Mouse (Mus musculus) adrenal gland, adult 2 months (tissue): ENCODE measurements at regions not wholly inside any gene's neighbourhood (a gene's known extent, or its start where the extent isn't known, plus 50 kb on each side); places are given as distances from the start of the nearest gene placed in this dataset.

Experiments
- DNase-seq: peaks from one replicate; pipeline ENCODE4 v3.0.0; 2021

- no peak for DNase-seq
Observed at GRCm38 (mm10) chr13:71653212-71653938, 310.1 kb downstream of the Irx1 start.

- peak; percentile 39 for DNase-seq
Observed at GRCm38 (mm10) chr13:71649876-71650275, 313.6 kb downstream of the Irx1 start.

- no peak for DNase-seq
Observed at GRCm38 (mm10) chr13:71649031-71649430, 314.5 kb downstream of the Irx1 start.

- no peak for DNase-seq
Observed at GRCm38 (mm10) chr13:71631447-71631846, 332.1 kb downstream of the Irx1 start.

GRCm38 (mm10) chr13:71617198-71617597 is 346.3 kb downstream of the Irx1 start:
- DNase-seq: no peak

GRCm38 (mm10) chr13:71612393-71613179 is 350.9 kb downstream of the Irx1 start:
- no peak for DNase-seq

GRCm38 (mm10) chr13:71582486-71582885 is 381.0 kb downstream of the Irx1 start:
- DNase-seq: peak; percentile 8

- DNase-seq: no peak
Observed at GRCm38 (mm10) chr13:71565895-71566294, 397.6 kb downstream of the Irx1 start.

- DNase-seq: no peak
Observed at GRCm38 (mm10) chr13:71565388-71565787, 398.1 kb downstream of the Irx1 start.

- no peak for DNase-seq
Observed at GRCm38 (mm10) chr13:71558477-71559215, 404.9 kb downstream of the Irx1 start.

GRCm38 (mm10) chr13:71555471-71555870 is 408.1 kb downstream of the Irx1 start:
- DNase-seq: no peak

- DNase-seq: no peak
Observed at GRCm38 (mm10) chr13:71550109-71550508, 413.4 kb downstream of the Irx1 start.

- DNase-seq: no peak
Observed at GRCm38 (mm10) chr13:71549206-71549831, 414.2 kb downstream of the Irx1 start.

- DNase-seq: no peak
Observed at GRCm38 (mm10) chr13:71538226-71538625, 425.3 kb downstream of the Irx1 start.

- DNase-seq: no peak
Observed at GRCm38 (mm10) chr13:71532796-71533351, 430.6 kb downstream of the Irx1 start.

GRCm38 (mm10) chr13:71529397-71530122 is 434.0 kb downstream of the Irx1 start:
- no peak for DNase-seq

- no peak for DNase-seq
Observed at GRCm38 (mm10) chr13:71517776-71518175, 445.7 kb downstream of the Irx1 start.

GRCm38 (mm10) chr13:71513204-71513603 is 450.3 kb downstream of the Irx1 start:
- DNase-seq: no peak

- DNase-seq: no peak
Observed at GRCm38 (mm10) chr13:71507956-71508401, 455.5 kb downstream of the Irx1 start.

- no peak for DNase-seq
Observed at GRCm38 (mm10) chr13:71507421-71507931, 456.0 kb downstream of the Irx1 start.

GRCm38 (mm10) chr13:71506777-71507176 is 456.7 kb downstream of the Irx1 start:
- no peak for DNase-seq
